Mouse (Mus musculus) ES-E14 (cell line): ENCODE data around the gene Itfg2.

Experiments used
- MAFK ChIP-seq: IDR thresholded peaks from 2 replicates; pipeline ENCODE4 v1.6.1; 2014; ENCODE audit warnings: mild to moderate bottlenecking, low read depth, low read length, inconsistent platforms; ENCODE audit not compliant: insufficient read depth
- ZC3H11A ChIP-seq: IDR thresholded peaks from 2 replicates; pipeline ENCODE4 v1.6.1; 2012; ENCODE audit warnings: low read depth, mild to moderate bottlenecking, inconsistent platforms, low read length, borderline replicate concordance
- ZNF384 ChIP-seq: IDR thresholded peaks from 2 replicates; pipeline ENCODE4 v1.6.1; 2012; ENCODE audit warnings: low read depth, low read length, inconsistent platforms

GRCm38 (mm10) chr6:128410305-128410704, 14.4 kb downstream of the Itfg2 start:
- TF ChIP-seq ZC3H11A (no peak), MAFK (no peak), ZNF384 (no peak)
